Mouse (Mus musculus) neural tube, embryonic 13.5 days (tissue): ENCODE measurements at regions not wholly inside any gene's neighbourhood (a gene's known extent, or its start where the extent isn't known, plus 50 kb on each side); places are given as distances from the start of the nearest gene placed in this dataset.

Experiments
- ATAC-seq: fragments of 200-750 bp; cut with Nextera tagmentation; 2 replicates; pipeline ENCODE4 v1.8.0; 2017; ENCODE audit warnings: low read depth, mild to moderate bottlenecking, moderate TSS enrichment, moderate library complexity
- H3K27ac ChIP-seq: fragments of 300-500 bp; sonication (generic); replicated peaks from 2 replicates; pipeline ENCODE4 v1.5.1; 2015; ENCODE audit warnings: moderate library complexity, mild to moderate bottlenecking, inconsistent platforms
- H3K27me3 ChIP-seq: fragments of 300-500 bp; sonication (generic); 2 replicates; pipeline ENCODE4 v1.6.1; 2015; ENCODE audit warnings: mild to moderate bottlenecking, inconsistent platforms
- H3K36me3 ChIP-seq: fragments of 300-500 bp; sonication (generic); 2 replicates; pipeline ENCODE4 v1.6.1; 2015; ENCODE audit warnings: mild to moderate bottlenecking, inconsistent platforms
- H3K4me1 ChIP-seq: fragments of 300-500 bp; sonication (generic); replicated peaks from 2 replicates; pipeline ENCODE4 v1.6.1; 2015; ENCODE audit warnings: inconsistent platforms
- H3K4me2 ChIP-seq: fragments of 300-500 bp; sonication (generic); 2 replicates; pipeline ENCODE4 v1.6.1; 2015; ENCODE audit warnings: inconsistent platforms, mild to moderate bottlenecking, moderate library complexity
- H3K4me3 ChIP-seq: fragments of 300-500 bp; sonication (generic); 2 replicates; pipeline ENCODE4 v1.5.1; 2015; ENCODE audit warnings: mild to moderate bottlenecking, inconsistent platforms
- H3K9ac ChIP-seq: fragments of 300-500 bp; sonication (generic); 2 replicates; pipeline ENCODE4 v1.6.1; 2015; ENCODE audit warnings: moderate library complexity, mild to moderate bottlenecking, inconsistent platforms
- H3K9me3 ChIP-seq: fragments of 300-500 bp; sonication (generic); 2 replicates; pipeline ENCODE4 v1.6.1; 2016; ENCODE audit warnings: inconsistent platforms
- WGBS: fragments of 180-500 bp; shearing (Covaris S2); methylation state at CpG from one replicate; pipeline ENCODE4 v1.1.7; 2015; 5-methylcytosine and 5-hydroxymethylcytosine counted together

DNA sequence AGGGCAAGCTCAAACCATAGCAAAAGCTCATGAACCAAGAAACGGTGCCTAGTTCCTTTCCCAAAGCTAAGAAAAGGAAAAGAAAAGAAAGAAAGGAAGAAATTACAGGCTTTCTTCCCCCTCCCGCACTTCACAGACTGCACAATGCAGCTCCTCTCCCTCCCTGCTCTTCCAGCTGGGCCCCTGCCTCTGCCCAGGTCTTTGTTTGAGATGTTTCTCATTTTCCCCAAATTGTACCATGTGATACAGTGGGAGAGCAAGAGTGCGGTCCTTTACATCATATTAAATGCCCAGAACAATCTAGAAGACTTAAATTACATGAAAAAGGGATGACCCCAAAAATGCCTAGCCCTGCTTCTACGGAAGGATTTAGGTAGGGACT, 112.9 kb upstream of the Dapk1 start:
- H3K27me3 ChIP-seq, result no peaks in the 10 kb centered on the region
- peaks cover 13% of the 10 kb centered on the region for H3K4me1 ChIP-seq
- WGBS, result 55% methylated on average over 4 of the region's 4 CpGs
- no peak for ATAC-seq
- no peak overlapping the region for H3K4me2 ChIP-seq
- H3K36me3 ChIP-seq, result no peaks in the 10 kb centered on the region
- no peak overlapping the region for H3K9ac ChIP-seq
- 0 out of 2 replicates have a peak overlapping the region, but pooled peaks have one; percentile 62 for H3K27ac ChIP-seq
- no peak overlapping the region for H3K4me3 ChIP-seq
- H3K9me3 ChIP-seq, result no peaks in the 10 kb centered on the region

DNA sequence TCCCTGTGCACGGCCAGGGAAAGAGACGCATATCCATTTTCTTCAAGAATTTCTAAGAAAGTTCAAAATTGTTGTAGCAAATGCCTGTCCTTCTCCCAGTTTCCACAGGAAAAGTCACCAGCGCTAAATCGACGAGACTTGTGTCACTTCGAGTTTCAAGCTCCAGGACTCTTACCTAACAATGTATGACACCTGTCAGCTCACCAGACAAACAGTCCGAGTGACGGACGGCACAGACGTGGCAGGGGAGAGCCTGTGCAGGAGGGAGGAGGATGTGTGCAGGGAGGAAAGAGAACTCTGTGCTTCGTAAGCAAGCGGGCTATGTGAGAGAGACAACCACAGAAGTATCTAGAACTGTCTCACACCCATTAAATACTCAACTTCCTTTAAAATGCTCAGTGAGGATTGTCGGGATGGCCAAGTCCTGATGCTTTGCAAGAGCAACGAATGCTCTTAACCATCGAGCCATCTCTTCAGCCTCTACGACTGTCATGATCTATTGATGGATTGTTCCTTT, 109.7 kb upstream of the Dapk1 start:
- H3K9me3 ChIP-seq, result no peaks in the 10 kb centered on the region
- H3K4me1 ChIP-seq, result peaks cover 13% of the 10 kb centered on the region
- ATAC-seq, result no peak
- no peak overlapping the region for H3K27ac ChIP-seq
- 88% methylated on average over 16 of the region's 16 CpGs for WGBS
- H3K9ac ChIP-seq, result no peak overlapping the region
- H3K27me3 ChIP-seq, result no peaks in the 10 kb centered on the region
- no peaks in the 10 kb centered on the region for H3K36me3 ChIP-seq
- no peak overlapping the region for H3K4me2 ChIP-seq
- no peak overlapping the region for H3K4me3 ChIP-seq

DNA sequence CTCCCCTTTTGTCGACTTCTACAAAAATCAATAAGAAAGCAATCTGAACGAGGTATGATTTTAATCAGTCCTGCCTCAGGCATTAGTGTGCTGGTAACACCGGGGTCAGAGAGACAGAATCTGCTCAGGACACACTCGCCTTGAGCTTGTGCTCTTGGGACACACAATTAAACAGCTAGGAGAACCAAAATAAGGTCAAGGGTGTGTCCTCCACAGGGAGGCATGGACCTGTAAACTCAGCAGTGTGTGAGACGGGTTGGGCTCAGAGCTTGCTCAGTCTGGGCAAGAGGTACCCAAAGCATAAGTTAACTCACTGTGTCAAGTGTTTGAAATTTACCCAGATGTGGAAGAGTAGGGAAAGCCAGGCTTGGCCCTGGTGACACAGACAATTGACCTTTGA, 107.9 kb upstream of the Dapk1 start:
- Histone ChIP-seq H3K27ac (no peak overlapping the region), H3K4me1 (peaks cover 13% of the 10 kb centered on the region), H3K4me2 (no peak overlapping the region), H3K36me3 (no peaks in the 10 kb centered on the region), H3K9me3 (no peaks in the 10 kb centered on the region), H3K27me3 (no peaks in the 10 kb centered on the region), H3K9ac (no peak overlapping the region), H3K4me3 (no peak overlapping the region)
- ATAC-seq, result no peak
- WGBS, result 75% methylated on average over 5 of the region's 5 CpGs

DNA sequence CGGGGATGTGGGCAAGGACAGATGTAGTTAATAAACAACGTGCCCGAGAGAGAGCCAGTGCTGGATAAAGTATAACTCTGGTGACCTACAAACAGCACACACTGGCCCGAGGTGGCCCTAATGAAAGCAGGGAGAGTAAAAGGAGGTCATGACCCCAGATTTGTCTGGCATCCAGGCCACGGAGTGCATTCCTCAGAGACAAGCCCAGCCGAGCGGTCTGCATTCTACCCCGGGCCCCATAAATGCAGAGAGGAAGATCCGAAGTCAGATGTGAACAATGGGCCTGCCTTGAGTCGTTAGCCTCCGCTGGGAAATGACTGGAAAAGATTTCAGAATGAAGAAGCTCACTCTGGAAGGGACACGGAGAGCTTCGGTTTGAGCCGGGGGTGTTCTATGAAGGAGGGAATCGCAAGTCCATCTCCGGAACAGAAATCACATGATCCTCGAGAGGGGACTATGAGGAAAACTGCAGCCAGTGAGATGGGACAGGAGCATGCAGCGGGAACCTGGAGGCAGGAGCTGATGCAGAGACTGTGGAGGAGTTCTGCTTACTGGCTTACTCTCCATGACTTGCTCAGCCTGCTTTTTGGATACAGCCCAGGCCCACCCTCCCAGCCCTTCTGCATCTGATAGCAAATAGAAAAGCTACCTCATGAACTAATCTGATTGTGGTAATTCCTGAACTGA, 103.9 kb upstream of the Dapk1 start:
- Histone ChIP-seq H3K9me3 (no peaks in the 10 kb centered on the region), H3K27ac (no peak overlapping the region), H3K4me1 (peaks cover 8% of the 10 kb centered on the region), H3K27me3 (no peaks in the 10 kb centered on the region), H3K4me3 (no peak overlapping the region), H3K9ac (0 out of 2 replicates have a peak overlapping the region, but pooled peaks have one; percentile 34), H3K4me2 (peak overlapping the region; percentile 24), H3K36me3 (no peaks in the 10 kb centered on the region)
- no peak for ATAC-seq
- WGBS, result 15% methylated on average over 18 of the region's 18 CpGs

DNA sequence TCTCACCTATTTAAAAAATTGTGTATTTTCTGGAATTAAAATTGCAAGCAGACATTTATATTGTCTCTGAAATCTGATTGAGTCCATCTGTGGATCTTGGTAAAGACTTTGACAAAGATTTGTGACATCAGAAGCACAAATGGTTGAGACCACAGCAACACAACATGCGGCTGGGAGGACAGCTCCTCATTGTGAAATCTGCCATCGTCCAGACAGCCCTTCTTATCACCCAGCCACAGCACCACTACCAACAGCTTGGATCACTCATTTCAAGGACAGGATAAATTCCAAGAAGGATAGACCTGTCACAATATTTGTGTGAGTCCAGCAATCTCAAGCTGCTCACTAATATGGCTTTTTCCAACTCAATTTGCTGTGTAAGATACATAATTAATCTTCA, 97.6 kb upstream of the Dapk1 start:
- Histone ChIP-seq H3K9me3 (no peaks in the 10 kb centered on the region), H3K36me3 (no peaks in the 10 kb centered on the region), H3K4me3 (no peak overlapping the region), H3K9ac (no peak overlapping the region), H3K4me2 (no peak overlapping the region), H3K4me1 (no peaks in the 10 kb centered on the region), H3K27me3 (no peaks in the 10 kb centered on the region), H3K27ac (no peak overlapping the region)
- ATAC-seq, result no peak
- WGBS, result 89% methylated on average over 2 of the region's 2 CpGs

DNA sequence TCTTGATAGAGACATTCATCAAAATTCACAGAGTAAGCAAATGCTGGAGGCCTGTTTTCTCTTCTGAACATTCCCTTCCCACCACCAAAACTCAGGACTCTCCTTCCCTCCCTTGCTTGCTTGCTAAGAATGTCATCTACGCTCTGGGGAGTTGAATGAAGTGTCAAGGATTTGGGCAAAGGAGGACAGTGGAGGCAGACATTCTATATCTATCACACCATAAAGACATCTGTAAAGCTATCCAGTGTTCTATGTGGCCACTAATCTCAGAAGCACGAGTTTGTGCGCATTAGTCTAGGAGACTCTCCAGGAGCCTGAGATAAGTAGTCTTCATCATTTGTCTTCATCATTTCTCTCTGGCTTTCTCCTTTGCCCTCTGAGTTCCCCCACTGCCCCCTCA, 94.1 kb upstream of the Dapk1 start:
- Histone ChIP-seq H3K9me3 (no peaks in the 10 kb centered on the region), H3K4me1 (no peaks in the 10 kb centered on the region), H3K27ac (no peak overlapping the region), H3K36me3 (no peaks in the 10 kb centered on the region), H3K4me3 (no peak overlapping the region), H3K27me3 (no peaks in the 10 kb centered on the region), H3K4me2 (no peak overlapping the region), H3K9ac (no peak overlapping the region)
- ATAC-seq, result no peak
- 88% methylated on average over 3 of the region's 3 CpGs for WGBS

DNA sequence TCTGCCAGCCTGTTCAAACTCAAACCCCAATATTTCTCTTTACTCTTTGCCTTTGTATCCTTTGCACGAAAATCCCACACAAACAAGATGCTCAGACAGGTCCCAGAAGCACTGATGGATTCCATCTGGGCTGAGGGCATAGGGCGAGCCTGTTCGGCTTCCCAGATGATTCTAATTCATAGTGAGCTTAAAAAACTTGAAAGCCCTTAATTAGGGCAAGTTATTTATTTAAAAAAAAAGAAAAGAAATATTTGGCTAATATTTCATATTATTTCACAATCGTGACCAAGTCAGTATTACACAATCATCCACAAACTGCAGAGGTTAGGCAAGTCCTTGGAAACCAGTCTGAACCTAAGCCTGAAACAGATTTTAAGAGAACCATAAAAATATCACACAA, 93.7 kb upstream of the Dapk1 start:
- Histone ChIP-seq H3K9me3 (no peaks in the 10 kb centered on the region), H3K4me1 (no peaks in the 10 kb centered on the region), H3K4me3 (no peak overlapping the region), H3K27ac (no peak overlapping the region), H3K4me2 (no peak overlapping the region), H3K36me3 (no peaks in the 10 kb centered on the region), H3K9ac (no peak overlapping the region), H3K27me3 (no peaks in the 10 kb centered on the region)
- 85% methylated on average over 4 of the region's 4 CpGs for WGBS
- ATAC-seq, result no peak

DNA sequence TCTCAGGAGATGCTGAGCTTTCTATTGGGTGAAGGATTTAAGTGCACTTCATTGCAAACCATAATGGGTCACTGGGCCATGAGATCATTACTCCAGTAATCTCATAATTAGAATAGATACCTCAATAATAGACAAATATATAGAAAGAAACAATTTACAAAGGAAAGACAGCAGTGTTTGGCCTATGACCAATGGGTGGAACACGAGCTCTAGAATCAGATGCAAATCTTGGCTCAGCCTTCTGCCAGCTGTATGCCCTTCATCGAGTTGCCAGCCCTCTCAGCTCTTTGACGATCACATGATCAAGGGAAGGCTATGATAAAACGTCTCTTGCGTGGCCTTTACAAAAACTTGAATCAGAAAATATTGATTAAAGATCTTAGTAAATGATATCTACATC, 92.9 kb upstream of the Dapk1 start:
- Histone ChIP-seq H3K36me3 (no peaks in the 10 kb centered on the region), H3K4me2 (no peak overlapping the region), H3K27ac (no peak overlapping the region), H3K27me3 (no peaks in the 10 kb centered on the region), H3K9me3 (no peaks in the 10 kb centered on the region), H3K4me1 (no peaks in the 10 kb centered on the region), H3K4me3 (no peak overlapping the region), H3K9ac (no peak overlapping the region)
- ATAC-seq, result no peak
- 89% methylated on average over 5 of the region's 5 CpGs for WGBS

DNA sequence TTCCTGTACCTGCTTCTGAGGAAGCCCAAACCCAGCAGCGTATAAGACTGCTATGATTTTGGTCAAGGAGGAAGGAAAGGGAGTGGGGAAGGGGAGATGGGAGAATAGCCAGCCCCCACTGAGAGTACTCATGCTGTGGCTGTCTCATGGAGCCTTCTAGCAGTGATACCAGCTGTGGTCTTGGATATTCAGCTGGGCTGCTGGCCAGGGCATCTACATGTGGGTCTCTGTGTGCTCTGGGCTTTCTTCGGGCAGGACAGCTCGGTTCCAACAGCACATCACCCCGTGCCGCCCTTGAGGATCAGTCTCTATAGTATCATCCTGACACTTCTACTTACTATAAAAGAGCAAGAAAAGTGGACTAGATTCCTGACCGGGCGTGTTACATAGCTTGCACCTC, 90.6 kb upstream of the Dapk1 start:
- no peak overlapping the region for H3K9ac ChIP-seq
- H3K9me3 ChIP-seq, result no peaks in the 10 kb centered on the region
- H3K4me1 ChIP-seq, result no peaks in the 10 kb centered on the region
- WGBS, result 92% methylated on average over 7 of the region's 7 CpGs
- no peak overlapping the region for H3K4me2 ChIP-seq
- no peak overlapping the region for H3K4me3 ChIP-seq
- no peaks in the 10 kb centered on the region for H3K27me3 ChIP-seq
- H3K27ac ChIP-seq, result no peak overlapping the region
- no peak for ATAC-seq
- H3K36me3 ChIP-seq, result no peaks in the 10 kb centered on the region

DNA sequence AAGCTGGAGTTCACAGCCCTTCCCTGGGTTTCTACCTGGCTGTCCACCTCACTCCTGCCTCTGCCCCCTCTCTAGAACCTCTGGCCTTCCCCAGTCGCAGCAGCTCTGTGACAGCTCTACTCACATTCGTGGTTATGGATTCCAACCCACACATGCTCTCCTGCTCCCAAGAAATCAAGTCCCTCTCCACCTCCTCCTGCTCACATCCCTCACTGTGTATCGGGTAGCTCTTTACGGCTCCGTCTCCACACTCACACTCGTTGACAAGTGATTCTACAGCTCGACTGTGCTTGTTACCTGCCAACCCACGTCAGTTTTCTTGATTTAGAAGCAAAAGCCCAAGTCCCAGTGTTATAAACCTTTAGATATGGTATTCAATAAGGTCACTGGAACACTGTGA, 90.1 kb upstream of the Dapk1 start:
- Histone ChIP-seq H3K36me3 (no peaks in the 10 kb centered on the region), H3K27me3 (no peaks in the 10 kb centered on the region), H3K9ac (no peak overlapping the region), H3K4me3 (no peak overlapping the region), H3K4me2 (no peak overlapping the region), H3K9me3 (no peaks in the 10 kb centered on the region), H3K4me1 (no peaks in the 10 kb centered on the region), H3K27ac (no peak overlapping the region)
- ATAC-seq, result no peak
- WGBS, result 90% methylated on average over 8 of the region's 8 CpGs

DNA sequence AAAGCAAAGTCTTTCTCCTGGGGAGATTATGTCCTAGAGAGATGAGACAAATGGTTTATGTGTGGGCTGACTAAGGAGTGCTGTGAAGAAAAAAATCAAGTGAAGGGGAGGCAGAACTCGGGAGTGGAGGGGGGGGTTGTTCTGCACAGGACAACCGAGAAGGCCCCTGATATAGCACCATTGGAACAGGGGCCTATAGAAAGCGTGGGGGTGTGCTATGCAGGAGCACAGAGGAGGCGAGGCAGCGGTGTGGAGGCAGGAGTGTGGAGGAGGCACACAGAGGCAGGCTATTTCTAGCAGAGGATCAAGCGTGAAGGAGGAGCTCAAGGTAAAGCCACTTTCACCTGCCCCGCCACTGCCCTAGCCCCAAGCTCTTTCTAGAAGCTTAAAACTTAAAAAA, 88.0 kb upstream of the Dapk1 start:
- 53% methylated on average over 7 of the region's 7 CpGs for WGBS
- Histone ChIP-seq H3K4me1 (no peaks in the 10 kb centered on the region), H3K4me3 (no peak overlapping the region), H3K36me3 (no peaks in the 10 kb centered on the region), H3K27me3 (no peaks in the 10 kb centered on the region), H3K4me2 (no peak overlapping the region), H3K27ac (no peak overlapping the region), H3K9ac (no peak overlapping the region), H3K9me3 (no peaks in the 10 kb centered on the region)
- ATAC-seq, result no peak

DNA sequence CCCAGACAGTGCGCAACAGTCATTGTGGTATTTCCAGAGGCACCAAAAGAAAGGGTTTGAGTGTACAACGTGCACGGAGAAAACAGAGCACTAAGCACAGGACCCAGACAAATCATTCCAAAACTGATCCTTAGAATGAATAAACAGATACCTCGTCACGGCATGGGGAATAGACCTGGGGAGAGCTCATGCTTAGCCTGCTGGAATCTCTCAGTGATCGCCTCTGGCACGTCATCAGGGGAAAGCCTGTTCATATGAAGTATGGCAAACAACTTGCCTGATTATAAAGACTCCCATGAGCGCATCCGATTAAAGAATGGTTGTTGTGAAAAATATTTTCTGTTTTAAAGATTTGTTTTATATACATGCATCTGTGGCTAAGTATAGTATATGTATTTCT, 86.9 kb upstream of the Dapk1 start:
- no peaks in the 10 kb centered on the region for H3K36me3 ChIP-seq
- H3K9me3 ChIP-seq, result no peaks in the 10 kb centered on the region
- 94% methylated on average over 9 of the region's 9 CpGs for WGBS
- no peak for ATAC-seq
- no peaks in the 10 kb centered on the region for H3K27me3 ChIP-seq
- no peak overlapping the region for H3K4me2 ChIP-seq
- H3K4me3 ChIP-seq, result no peak overlapping the region
- no peaks in the 10 kb centered on the region for H3K4me1 ChIP-seq
- H3K9ac ChIP-seq, result no peak overlapping the region
- H3K27ac ChIP-seq, result no peak overlapping the region

DNA sequence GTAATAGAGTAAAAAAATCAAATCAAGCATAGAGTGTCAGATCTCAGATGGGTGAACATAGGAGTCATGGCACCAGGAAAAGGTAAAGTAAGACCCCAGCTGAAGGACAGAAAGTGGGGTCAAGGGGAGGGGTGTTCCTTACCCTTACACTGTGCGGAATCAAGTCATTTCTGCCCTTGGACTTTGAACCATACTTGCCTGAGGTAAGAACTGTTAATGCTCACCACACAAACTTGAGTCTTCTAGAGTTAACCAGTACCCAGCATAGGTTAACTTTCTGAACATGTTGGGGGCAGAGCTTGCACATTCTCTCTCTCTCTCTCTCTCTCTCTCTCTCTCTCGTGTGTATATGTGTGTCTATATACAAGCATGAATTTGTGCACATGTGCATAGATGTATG, 83.7 kb upstream of the Dapk1 start:
- H3K9me3 ChIP-seq, result no peaks in the 10 kb centered on the region
- H3K4me3 ChIP-seq, result no peak overlapping the region
- no peaks in the 10 kb centered on the region for H3K36me3 ChIP-seq
- no peak overlapping the region for H3K27ac ChIP-seq
- no peaks in the 10 kb centered on the region for H3K27me3 ChIP-seq
- no peak overlapping the region for H3K4me2 ChIP-seq
- no peak overlapping the region for H3K9ac ChIP-seq
- ATAC-seq, result no peak
- WGBS, result 88% methylated on average over 2 of the region's 2 CpGs
- H3K4me1 ChIP-seq, result no peaks in the 10 kb centered on the region
